Mouse (Mus musculus) neutrophil, adult 65 days (primary cell): Measurements from ENCODE around the gene Tfap2b. TPM values are rescaled to one million over a fixed set of nuclear protein-coding genes. Genes with fewer than 3 reads are reported as not detected.

Experiments
- total RNA-seq: library from RNA; stranded (reverse); gene quantifications from 2 replicates; pipeline ENCODE4 v1.2.4, GENCODE M21; 2023

Gene Tfap2b
- not detected in 2 replicates for total RNA-seq

GRCm38 (mm10) chr1:19208641-19209358, at the start of gene Tfap2b:
Gene Tfap2b, plus strand, starts transcription at chr1:19208914.

Other genes starting within 250 kb of the Tfap2b start
- gene Tfap2d, start 105.9 kb upstream of the Tfap2b start, total RNA-seq = not detected in 2 replicates